Mouse (Mus musculus): ENCODE measurements at regions not wholly inside any gene's neighbourhood (a gene's known extent, or its start where the extent isn't known, plus 50 kb on each side); places are given as distances from the start of the nearest gene placed in this dataset.

- no peak for DNase-seq (ENCODE audit: low spot score in 2 of 2)
Observed at GRCm38 (mm10) chr3:77051884-77052283, 977.8 kb downstream of the Fstl5 start.

- no peak for DNase-seq (ENCODE audit: low spot score in 2 of 2)
Observed at GRCm38 (mm10) chr3:77075055-77075454, 1001.0 kb downstream of the Fstl5 start.

GRCm38 (mm10) chr3:77091812-77092211, 1017.7 kb downstream of the Fstl5 start:
- no peak for DNase-seq (ENCODE audit: low spot score in 2 of 2)

GRCm38 (mm10) chr3:77112969-77113368, 1038.9 kb downstream of the Fstl5 start:
- no peak for DNase-seq (ENCODE audit: low spot score in 2 of 2)

- DNase-seq (ENCODE audit: low spot score in 2 of 2): no peak
Observed at GRCm38 (mm10) chr3:77120581-77120980, 1046.5 kb downstream of the Fstl5 start.

GRCm38 (mm10) chr3:77151636-77152035, 1077.6 kb downstream of the Fstl5 start:
- no peak for DNase-seq (ENCODE audit: low spot score in 2 of 2)

- no peak for DNase-seq (ENCODE audit: low spot score in 2 of 2)
Observed at GRCm38 (mm10) chr3:77197828-77198227, 1123.8 kb downstream of the Fstl5 start.

- DNase-seq (ENCODE audit: low spot score in 2 of 2): peak; percentile 2 to 17
Observed at GRCm38 (mm10) chr3:77198265-77198664, 1124.2 kb downstream of the Fstl5 start.

- DNase-seq (ENCODE audit: low spot score in 2 of 2): no peak
Observed at GRCm38 (mm10) chr3:77226007-77226406, 1151.9 kb downstream of the Fstl5 start.

Measured in layer of hippocampus, postnatal 14 days (tissue).